Mouse (Mus musculus) cerebellum, adult 2 months (tissue): ENCODE results near the gene Tmem79.

ENCODE experiments used
- CTCF ChIP-seq: fragments of 200-500 bp; IDR thresholded peaks from 2 replicates; pipeline ENCODE4 v1.5.1; 2011; ENCODE audit warnings: low read depth, mild to moderate bottlenecking, control low read depth, low read length, moderate library complexity, borderline replicate concordance; ENCODE audit not compliant: insufficient read depth
- POLR2A ChIP-seq: fragments of 200-500 bp; IDR thresholded peaks from 2 replicates; pipeline ENCODE4 v1.6.1; 2011; ENCODE audit warnings: low read length, control low read depth, borderline replicate concordance; ENCODE audit not compliant: insufficient read depth

GRCm38 (mm10) chr3:88384364-88384763, 48.4 kb upstream of the Tmem79 start, which contains the start of gene Bglap:
- TF ChIP-seq POLR2A (no peak), CTCF (no peak)
